Mouse (Mus musculus): ENCODE results near the gene 4930432M17Rik.

The 4930432M17Rik gene

DNA sequence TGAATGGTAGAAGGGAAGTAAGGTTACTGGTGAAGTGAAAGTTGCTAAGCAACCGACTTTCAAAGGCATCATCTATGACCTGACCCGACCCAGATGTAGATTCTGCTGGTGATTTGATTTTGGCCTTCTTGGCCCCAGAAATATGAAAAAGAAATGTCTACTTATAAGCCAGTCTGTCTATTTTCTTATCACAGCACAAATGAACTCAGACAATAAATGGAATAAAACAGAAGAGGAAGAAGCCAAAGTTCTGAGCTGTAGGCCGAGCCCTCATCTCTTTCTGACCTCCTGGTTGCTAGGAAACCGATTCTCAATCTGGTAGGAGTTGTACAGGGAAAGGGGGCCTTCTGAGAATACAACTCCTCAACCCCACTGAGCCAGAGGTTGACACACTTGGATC is at the start of gene 4930432M17Rik:
Gene 4930432M17Rik, plus strand, starts transcription at position 301 of the 400 bp plus-strand sequence.
- no peak for DNase-seq (ENCODE audit: low read depth)

- no peak for DNase-seq (ENCODE audit: low read depth)
Observed at GRCm38 (mm10) chr3:121625662-121626061, 44.9 kb upstream of the 4930432M17Rik start.

DNA sequence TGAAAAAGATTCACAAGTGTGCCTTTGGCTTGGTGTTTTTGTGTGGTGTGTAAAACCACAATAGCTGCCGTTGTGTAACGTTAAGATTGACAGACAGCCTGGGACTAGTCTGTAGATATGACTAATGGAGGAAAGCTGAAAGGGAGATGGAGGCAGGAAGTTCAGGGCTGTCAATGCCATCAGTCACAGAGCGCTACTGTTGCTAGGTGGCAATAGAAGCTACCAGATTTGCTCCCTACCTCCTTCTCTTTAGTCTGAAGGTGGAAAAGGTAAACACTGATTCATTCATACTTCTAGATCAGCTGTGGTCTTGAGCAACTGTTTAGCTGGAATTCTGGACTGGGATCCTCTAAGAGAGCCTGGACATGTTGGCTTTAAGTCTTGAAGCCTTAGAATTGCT is 44.3 kb upstream of the 4930432M17Rik start:
- no peak for DNase-seq (ENCODE audit: low read depth)

DNA sequence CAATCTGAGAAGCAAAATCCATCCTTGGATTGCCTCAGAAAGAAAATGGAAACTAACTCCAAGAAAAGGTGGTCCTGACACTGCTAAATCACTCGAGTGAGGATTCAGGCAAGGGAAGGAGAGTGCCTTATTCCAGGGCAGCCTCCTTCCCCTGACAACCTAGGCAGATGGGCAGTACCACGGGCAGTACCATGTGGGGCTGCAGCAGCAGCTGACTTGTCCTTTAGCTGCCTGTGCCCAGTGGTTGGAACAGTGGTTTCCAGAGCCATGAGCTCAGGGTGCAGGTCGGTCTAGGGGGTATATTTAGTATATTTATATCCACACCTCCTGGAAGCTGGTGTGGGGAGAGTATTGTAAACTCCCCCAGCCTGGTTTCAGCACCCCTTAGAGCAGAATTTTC is 42.3 kb upstream of the 4930432M17Rik start:
- DNase-seq (ENCODE audit: low read depth): no peak

DNA sequence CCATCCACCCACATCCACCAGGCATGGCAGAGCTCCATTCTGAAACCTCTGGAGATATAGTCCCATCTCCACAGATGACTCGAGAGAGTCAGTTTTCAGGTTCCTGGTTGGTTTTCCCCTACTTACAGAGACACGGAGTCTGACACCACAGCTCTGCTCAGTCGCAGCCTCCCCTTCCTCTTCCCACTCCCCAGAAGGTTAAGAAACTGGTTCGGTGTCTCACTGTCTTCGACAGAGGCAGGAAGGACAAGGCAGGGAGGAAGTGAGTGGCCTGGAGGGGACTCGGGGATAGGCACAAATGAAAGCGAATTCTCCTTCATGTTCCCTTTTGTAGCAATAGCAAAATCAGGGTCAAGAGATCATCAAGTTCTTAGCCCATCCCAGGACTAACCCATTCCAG is 39.9 kb upstream of the 4930432M17Rik start:
- no peak for DNase-seq (ENCODE audit: low read depth)

GRCm38 (mm10) chr3:121634963-121635362 is 35.6 kb upstream of the 4930432M17Rik start:
- DNase-seq (ENCODE audit: low read depth): no peak

DNA sequence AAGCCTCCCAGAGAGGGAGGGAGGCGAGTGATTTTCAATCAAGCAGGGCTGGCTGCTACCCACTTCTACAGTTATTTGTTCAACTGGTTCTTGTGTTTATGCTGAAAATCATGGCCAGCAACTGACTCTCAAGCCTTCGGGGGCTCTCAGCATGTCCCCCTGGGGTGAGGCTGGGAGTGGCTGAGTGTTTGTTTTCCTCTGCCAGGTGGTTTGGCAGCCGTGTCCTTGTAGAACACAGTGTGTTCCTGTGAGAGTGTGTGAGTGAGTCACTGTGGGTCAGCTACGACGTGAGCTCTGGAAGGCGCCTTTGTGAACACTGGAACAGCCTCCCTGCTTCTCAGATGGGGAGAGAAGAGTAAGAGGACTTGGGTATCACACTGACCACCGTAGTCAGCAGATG is 35.1 kb upstream of the 4930432M17Rik start:
- DNase-seq (ENCODE audit: low read depth): peak; percentile 81

DNA sequence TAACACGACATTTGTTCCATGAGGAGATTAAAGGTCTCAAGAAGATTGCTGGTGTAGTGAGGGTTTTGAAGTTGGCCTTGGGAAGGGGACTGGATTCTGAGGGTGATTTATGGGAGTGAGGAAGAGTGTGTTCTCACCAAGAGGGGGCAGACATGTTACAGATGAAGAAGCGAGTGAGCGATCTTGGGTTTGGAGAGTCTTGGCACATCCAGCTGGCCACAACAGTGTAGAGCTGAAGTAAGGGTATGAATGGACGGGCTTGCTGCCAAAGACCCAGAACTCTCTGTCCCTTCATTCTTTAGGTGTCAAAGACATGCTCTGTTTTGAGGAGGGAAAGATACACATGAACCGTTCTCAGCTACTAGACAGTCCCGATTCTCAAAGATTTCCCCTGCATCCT is 34.2 kb upstream of the 4930432M17Rik start:
- peak; percentile 78 for DNase-seq (ENCODE audit: low read depth)

GRCm38 (mm10) chr3:121636748-121637147 is 33.8 kb upstream of the 4930432M17Rik start:
- no peak for DNase-seq (ENCODE audit: low read depth)

- no peak for DNase-seq (ENCODE audit: low read depth)
Observed at GRCm38 (mm10) chr3:121637792-121638191, 32.8 kb upstream of the 4930432M17Rik start.

DNA sequence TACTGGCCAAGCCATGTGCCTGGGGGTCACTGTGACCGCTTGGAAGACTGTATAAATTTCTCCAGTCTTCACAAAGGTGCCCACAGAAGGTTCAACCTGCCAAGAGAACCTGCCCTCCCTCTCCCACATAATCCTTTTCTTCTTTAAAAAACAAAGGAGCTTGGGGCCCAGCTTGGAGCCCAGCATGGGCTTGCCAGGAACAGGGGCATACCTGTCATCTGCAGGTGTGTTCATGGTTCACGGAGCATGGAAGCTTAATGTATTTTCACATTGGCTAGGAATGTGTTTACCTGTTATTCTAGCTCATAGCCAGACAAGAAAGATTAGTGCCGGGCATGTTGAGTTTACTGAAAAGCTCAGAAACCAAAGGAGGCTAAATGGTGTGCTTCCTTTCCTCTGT is 32.3 kb upstream of the 4930432M17Rik start:
- no peak for DNase-seq (ENCODE audit: low read depth)

DNA sequence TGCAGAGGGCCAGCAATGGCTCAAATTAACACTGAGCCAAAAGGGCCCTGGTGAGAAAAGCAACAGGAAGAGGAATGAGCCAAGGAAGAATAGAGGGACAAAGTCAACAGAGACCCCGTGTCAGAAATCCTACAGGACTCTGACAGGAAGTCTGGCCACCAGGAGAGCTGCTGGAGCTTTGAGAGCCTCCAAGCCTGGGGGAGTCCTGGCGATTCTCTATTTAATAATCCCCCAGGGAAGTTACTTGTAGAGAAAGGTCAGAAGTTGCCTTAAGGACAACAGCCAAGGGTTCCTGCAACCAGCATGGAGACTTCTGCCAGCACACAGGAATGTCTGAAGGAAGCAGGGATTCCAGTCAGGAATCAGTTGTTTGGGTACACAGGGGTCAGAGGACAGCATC is 30.0 kb upstream of the 4930432M17Rik start:
- peak; percentile 37 for DNase-seq (ENCODE audit: low read depth)

GRCm38 (mm10) chr3:121643236-121643635 is 27.3 kb upstream of the 4930432M17Rik start:
- DNase-seq (ENCODE audit: low read depth): no peak

DNA sequence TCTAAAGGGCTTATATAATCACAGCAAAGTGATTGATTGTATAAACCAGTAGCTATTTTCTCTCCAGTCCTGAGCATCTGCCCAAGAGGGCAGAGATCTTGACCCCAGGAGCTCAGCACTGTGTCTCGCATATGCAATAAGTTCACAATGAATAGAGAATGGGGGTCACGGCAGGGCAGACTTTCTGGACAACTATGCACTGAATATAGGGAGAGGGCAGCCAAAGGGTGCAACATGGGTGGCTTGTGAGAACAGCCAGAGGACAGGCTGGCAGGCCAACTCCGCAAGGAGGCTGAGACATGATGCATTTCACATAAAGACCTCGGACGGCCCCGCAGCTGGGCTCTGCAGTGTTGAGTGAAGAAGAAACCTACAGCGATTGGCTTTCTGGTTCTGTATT is 25.1 kb upstream of the 4930432M17Rik start:
- DNase-seq (ENCODE audit: low read depth): peak; percentile 25

- peak; percentile 77 for DNase-seq (ENCODE audit: low read depth)
Observed at GRCm38 (mm10) chr3:121646364-121647048, 24.1 kb upstream of the 4930432M17Rik start.

DNA sequence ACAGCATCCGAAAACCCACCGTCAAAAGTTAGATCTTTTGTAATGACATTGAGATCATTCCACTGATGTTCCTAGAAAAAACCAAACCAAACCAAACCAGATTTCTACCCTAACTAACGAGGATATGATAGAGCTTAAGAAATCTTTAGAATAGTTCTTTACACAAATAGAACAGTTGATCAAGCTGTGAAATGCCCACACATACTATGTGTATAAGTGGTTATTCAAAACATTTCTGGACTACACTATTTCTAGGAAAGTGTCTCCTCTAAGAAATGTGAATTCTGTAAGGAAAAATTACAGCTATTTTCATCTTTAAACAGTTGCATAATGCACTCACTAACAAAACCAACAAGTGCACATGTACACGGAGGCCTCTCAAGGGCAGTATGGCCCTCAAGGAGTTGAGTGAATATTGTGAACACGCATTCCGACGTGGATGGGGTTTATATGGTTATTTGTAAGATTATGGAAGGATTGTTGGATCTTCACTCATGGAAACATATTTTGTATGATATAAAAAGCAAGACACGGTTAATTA is 22.3 kb upstream of the 4930432M17Rik start:
- DNase-seq (ENCODE audit: low read depth): no peak

GRCm38 (mm10) chr3:121650052-121650671 is 20.4 kb upstream of the 4930432M17Rik start:
- DNase-seq (ENCODE audit: low read depth): peak; percentile 89

DNA sequence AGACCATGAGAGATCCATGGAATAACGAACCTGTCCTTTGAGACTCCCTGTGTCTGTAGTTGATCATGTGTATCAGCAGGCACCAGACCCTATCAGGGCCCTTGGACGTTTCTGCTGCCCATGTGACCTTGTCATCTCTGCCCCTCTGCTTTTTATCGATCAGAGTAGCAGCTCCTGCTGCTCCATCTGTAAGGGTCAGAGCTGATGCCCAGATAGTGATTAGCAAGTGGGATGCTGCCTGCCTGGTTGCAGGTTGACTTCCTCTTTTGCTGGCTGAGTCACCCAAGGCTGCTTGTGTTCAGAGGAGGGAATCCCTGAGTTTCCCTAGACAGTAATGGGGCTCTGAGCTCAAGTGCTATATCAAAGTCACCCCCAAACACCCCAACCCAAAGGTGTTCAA is 18.9 kb upstream of the 4930432M17Rik start:
- DNase-seq (ENCODE audit: low read depth): no peak

GRCm38 (mm10) chr3:121652186-121652585 is 18.4 kb upstream of the 4930432M17Rik start:
- peak; percentile 82 for DNase-seq (ENCODE audit: low read depth)

- no peak for DNase-seq (ENCODE audit: low read depth)
Observed at GRCm38 (mm10) chr3:121656922-121657321, 13.6 kb upstream of the 4930432M17Rik start.

DNA sequence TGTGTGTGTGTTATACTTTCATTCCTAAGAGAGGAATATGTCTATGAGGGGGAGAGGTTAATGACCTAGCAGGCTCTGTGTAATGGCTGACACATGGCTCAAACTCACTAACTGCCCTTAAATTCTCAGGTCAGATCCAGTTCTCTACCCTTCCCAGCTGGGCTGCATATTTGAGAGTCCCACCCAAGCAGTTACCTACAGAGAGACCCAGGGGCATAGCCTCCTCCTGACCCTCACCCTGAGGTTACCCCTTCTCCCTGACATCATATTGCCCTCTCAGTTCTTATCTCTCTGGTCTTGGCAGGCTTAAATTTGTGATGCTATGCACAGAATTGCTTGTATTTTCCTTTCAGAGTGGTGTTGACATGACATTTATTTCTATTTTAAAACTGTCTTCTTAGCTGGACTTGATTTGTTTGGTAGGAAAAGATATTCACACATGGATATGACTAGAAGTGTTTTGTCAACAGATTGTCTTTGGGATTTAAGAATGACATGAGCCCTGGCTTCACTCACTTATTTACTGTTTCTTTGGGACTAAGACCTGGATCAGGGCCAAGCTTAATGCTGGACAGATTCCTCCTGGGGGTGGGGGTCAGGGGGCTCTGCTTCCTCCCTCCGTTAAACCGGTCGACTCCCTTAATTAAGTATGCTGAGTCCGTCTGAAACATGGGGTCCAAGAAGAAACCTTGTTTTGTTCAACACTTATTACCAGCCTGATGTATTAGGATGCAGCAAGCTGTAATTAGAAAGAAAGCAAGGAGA is 7.7 kb upstream of the 4930432M17Rik start:
- peak; percentile 66 for DNase-seq (ENCODE audit: low read depth)

DNA sequence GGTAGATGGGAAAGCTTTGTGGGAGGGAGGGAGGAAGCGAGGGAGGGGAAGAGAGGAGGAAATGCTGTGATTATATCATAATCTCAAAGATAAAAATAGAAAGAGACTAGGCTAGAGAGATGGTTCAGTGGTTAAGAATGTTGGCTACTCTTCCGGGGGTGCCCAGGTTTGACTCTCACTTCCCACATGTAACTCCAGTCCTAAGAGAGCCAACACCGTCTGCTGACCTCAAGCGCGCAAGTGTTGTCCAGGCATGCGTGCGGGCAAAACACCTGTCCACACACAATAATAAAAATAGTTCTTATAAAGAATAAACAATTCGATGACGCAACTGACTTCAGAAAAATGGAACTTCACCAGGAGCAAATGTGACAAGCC is 7.1 kb upstream of the 4930432M17Rik start:
- DNase-seq (ENCODE audit: low read depth): no peak
